Mouse (Mus musculus): ENCODE results near the gene Hipk3. TPM values are rescaled to one million over a fixed set of nuclear protein-coding genes. Genes with fewer than 3 reads are reported as not detected.

Gene Hipk3
- polyA plus RNA-seq (2014; fragmentation: Nextera tagmentation; extraction: Ambion mirVana), result 48.1 and 61.9 TPM in 2 replicates

DNA sequence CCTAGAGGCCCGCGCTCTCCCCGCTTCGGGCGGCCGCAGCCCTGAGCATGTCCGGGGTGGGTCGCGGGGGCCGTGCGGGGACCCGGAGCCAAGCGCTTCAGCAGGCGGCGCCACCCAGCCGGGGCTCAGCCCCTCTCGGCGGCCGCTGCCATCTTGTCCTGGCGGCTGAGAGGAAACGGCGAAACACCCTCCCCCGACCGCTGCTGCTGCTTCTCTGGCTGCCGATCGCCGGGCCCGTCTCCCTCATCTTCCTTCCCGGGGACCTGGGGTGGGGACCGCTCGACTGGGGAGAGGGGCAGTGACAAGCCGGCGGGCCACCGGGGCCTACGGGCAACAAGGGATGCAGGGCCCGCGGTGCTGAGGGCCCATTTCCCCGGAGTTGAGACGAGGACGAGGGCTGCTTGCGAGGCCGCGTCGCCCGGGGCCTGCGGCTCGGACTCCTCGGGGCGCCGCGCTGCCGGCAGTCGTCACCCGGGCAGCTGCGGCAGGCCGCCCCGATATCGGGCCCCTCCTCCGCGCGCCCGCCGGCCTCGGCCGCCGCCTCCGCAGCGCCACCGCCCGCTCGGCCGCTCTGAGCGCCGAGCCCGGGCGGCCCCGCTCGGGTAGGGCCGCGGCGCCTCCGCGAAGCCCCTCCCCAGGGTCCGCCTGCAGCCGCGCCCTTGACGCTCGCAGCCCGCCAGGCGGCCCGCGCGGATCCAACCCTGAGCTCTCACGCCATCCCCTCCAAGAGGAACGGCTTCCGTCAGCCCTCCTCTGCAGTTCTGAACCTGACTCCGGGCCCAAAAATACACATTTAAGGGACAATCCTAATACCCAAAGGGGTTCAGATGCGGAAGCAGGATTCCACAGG lies at the start of gene Hipk3:
Gene Hipk3 (minus strand): TSS at position 496 of the 850 bp plus-strand sequence.
- Histone ChIP-seq H3K9ac (ENCODE audit: low read depth, low read length) (peak within 1 kb of the TSS; percentile 100), H3K4me1 (ENCODE audit: control insufficient read depth, insufficient read depth, low read length) (peaks cover 21% of the 10 kb centered on the region), H3K27ac (ENCODE audit: low read depth, low read length) (peak within 1 kb of the TSS; percentile 100), H3K4me3 (ENCODE audit: low read depth, low read length) (peak within 1 kb of the TSS; percentile 89), H3K9me3 (replicated peaks; ENCODE audit: control insufficient read depth, low read length) (no peaks in the 10 kb centered on the region), H3K36me3 (ENCODE audit: control insufficient read depth, insufficient read depth, low read length) (no peaks in the 10 kb centered on the region), H3K4me2 (peak within 1 kb of the TSS; percentile 72), H3K27me3 (ENCODE audit: control insufficient read depth, insufficient read depth, low read length) (no peaks in the 10 kb centered on the region)
- peak; percentile 95 for ATAC-seq (replicated peaks; ENCODE audit: insufficient number of reproducible peaks, low FRiP score, low TSS enrichment)
- WGBS (ENCODE audit: insufficient replicate concordance), result under 1% methylated on average over 55 of the region's 98 CpGs

DNA sequence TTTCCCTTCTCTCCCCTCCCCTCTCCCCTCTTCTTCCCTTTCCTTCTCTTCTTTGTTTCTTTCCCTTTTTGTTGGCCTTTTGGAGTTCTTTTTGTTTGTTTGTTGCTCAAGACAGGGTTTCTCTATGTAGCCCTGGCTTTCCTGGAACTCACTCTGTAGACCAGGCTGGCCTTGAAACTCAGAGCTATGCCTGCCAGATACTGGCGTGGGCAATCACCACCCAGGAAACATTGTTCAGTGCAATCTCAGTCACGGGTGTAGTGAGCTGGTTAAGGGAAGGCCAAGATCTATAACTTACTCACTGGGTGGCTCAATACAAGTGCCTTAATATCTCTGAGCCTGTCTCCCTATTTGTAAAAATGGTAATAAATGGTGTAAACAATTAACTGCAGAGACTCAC lies 46.0 kb upstream of the Hipk3 start:
- no peaks in the 10 kb centered on the region for H3K9me3 ChIP-seq (replicated peaks; ENCODE audit: control insufficient read depth, low read length)
- no peak overlapping the region for H3K4me2 ChIP-seq
- ATAC-seq (replicated peaks; ENCODE audit: insufficient number of reproducible peaks, low FRiP score, low TSS enrichment), result no peak
- 56% methylated on average over 2 of the region's 2 CpGs for WGBS (ENCODE audit: insufficient replicate concordance)
- H3K27me3 ChIP-seq (ENCODE audit: control insufficient read depth, insufficient read depth, low read length), result no peaks in the 10 kb centered on the region
- H3K9ac ChIP-seq (ENCODE audit: low read depth, low read length), result no peak overlapping the region
- H3K36me3 ChIP-seq (ENCODE audit: control insufficient read depth, insufficient read depth, low read length), result no peaks in the 10 kb centered on the region
- no peak overlapping the region for H3K4me3 ChIP-seq (ENCODE audit: low read depth, low read length)
- no peak overlapping the region for H3K27ac ChIP-seq (ENCODE audit: low read depth, low read length)
- H3K4me1 ChIP-seq (ENCODE audit: control insufficient read depth, insufficient read depth, low read length), result no peaks in the 10 kb centered on the region

DNA sequence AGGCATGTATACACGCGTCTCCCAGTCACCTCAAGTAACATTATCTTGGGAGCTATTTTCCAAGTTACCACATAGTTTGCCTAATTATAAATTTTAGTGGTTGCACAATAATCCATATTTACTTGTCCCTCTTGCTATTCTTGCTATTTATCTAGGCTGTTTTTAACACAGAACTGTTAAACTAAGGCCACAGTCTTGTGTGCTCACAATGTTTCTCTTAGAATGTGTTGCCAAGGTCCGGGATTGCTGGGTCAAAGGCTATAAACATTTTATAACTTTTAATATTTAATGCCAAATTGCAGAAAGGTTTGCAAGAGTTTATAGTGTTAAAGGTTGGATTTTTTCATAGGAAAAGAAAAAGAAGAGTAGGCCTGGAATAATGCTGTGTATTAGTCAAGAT lies 40.5 kb upstream of the Hipk3 start:
- Histone ChIP-seq H3K27ac (ENCODE audit: low read depth, low read length) (no peak overlapping the region), H3K4me3 (ENCODE audit: low read depth, low read length) (no peak overlapping the region), H3K9me3 (replicated peaks; ENCODE audit: control insufficient read depth, low read length) (no peaks in the 10 kb centered on the region), H3K9ac (ENCODE audit: low read depth, low read length) (no peak overlapping the region), H3K4me1 (ENCODE audit: control insufficient read depth, insufficient read depth, low read length) (no peaks in the 10 kb centered on the region), H3K36me3 (ENCODE audit: control insufficient read depth, insufficient read depth, low read length) (no peaks in the 10 kb centered on the region), H3K4me2 (no peak overlapping the region), H3K27me3 (ENCODE audit: control insufficient read depth, insufficient read depth, low read length) (no peaks in the 10 kb centered on the region)
- WGBS (ENCODE audit: insufficient replicate concordance), result 86% methylated on average over 3 of the region's 3 CpGs
- no peak for ATAC-seq (replicated peaks; ENCODE audit: insufficient number of reproducible peaks, low FRiP score, low TSS enrichment)

DNA sequence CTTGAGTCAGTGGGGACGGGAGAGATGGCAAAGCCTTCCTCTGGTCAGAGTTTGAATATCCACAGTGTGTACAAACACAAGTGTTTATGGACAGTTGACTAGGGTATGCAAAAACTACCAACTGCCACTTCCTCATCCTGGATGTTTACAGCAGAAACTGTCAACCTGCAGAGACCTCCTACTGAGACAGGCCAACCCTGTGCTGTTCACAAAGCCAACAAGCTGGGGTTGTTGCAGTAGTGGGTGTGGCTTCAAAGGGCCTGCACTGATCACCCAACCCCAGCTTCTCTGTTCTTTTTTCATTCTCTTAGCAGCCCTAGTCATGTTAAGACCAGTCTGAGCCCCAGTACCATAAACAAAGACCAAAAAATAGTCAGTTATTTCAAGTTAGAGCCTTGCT lies 38.3 kb upstream of the Hipk3 start:
- H3K4me2 ChIP-seq, result no peak overlapping the region
- no peak overlapping the region for H3K27ac ChIP-seq (ENCODE audit: low read depth, low read length)
- H3K9ac ChIP-seq (ENCODE audit: low read depth, low read length), result no peak overlapping the region
- WGBS (ENCODE audit: insufficient replicate concordance), result 80% methylated on average over 1 of the region's 1 CpGs
- no peak overlapping the region for H3K4me3 ChIP-seq (ENCODE audit: low read depth, low read length)
- no peak for ATAC-seq (replicated peaks; ENCODE audit: insufficient number of reproducible peaks, low FRiP score, low TSS enrichment)
- no peaks in the 10 kb centered on the region for H3K9me3 ChIP-seq (replicated peaks; ENCODE audit: control insufficient read depth, low read length)
- H3K4me1 ChIP-seq (ENCODE audit: control insufficient read depth, insufficient read depth, low read length), result no peaks in the 10 kb centered on the region
- H3K36me3 ChIP-seq (ENCODE audit: control insufficient read depth, insufficient read depth, low read length), result no peaks in the 10 kb centered on the region
- H3K27me3 ChIP-seq (ENCODE audit: control insufficient read depth, insufficient read depth, low read length), result no peaks in the 10 kb centered on the region

DNA sequence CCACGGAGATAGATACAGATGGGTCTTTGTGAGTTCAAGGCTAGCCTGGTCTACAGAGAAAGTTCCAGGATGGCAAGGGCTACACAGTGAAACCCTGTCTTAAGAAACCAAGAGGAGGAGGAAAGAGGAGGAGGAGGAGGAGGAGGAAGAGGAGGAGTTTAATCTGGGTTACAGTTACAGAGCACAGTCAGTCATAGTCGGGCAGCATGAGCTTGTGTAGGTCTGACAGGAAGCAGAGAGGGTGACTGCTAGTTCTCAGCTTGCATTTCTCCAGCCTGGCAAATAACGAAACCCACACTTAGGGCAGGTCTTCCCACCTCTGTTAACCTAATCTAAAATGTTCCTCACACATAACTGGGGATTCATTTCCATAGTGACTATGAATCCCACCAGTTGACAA lies 32.3 kb upstream of the Hipk3 start:
- Histone ChIP-seq H3K9me3 (replicated peaks; ENCODE audit: control insufficient read depth, low read length) (no peaks in the 10 kb centered on the region), H3K36me3 (ENCODE audit: control insufficient read depth, insufficient read depth, low read length) (no peaks in the 10 kb centered on the region), H3K27ac (ENCODE audit: low read depth, low read length) (no peak overlapping the region), H3K27me3 (ENCODE audit: control insufficient read depth, insufficient read depth, low read length) (no peaks in the 10 kb centered on the region), H3K9ac (ENCODE audit: low read depth, low read length) (no peak overlapping the region), H3K4me3 (ENCODE audit: low read depth, low read length) (no peak overlapping the region), H3K4me2 (no peak overlapping the region), H3K4me1 (ENCODE audit: control insufficient read depth, insufficient read depth, low read length) (0 out of 2 replicates have a peak, but pooled peaks cover 4% of the 10 kb centered on the region)
- no peak for ATAC-seq (replicated peaks; ENCODE audit: insufficient number of reproducible peaks, low FRiP score, low TSS enrichment)
- WGBS (ENCODE audit: insufficient replicate concordance), result 54% methylated on average over 3 of the region's 3 CpGs

DNA sequence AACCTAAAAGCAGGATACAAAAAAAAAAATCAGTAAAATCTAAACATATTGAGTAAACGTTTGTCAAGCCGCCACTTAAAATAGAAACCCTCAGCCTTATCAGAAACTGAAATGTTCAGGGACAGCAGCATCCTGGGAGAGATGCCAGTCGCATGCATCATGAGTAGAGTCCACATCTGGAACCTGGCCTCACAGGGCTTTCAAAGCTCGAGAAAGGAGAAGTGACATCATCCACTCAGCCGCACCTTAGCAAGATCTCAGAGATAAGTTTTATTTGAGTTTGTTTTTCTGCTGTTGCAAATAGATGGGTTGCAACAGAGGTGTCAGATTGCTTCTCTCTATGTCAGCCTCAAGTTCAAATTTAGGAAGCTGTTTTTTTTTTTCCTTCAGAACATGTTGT lies 31.3 kb upstream of the Hipk3 start:
- Histone ChIP-seq H3K9ac (ENCODE audit: low read depth, low read length) (no peak overlapping the region), H3K4me1 (ENCODE audit: control insufficient read depth, insufficient read depth, low read length) (0 out of 2 replicates have a peak, but pooled peaks cover 4% of the 10 kb centered on the region), H3K9me3 (replicated peaks; ENCODE audit: control insufficient read depth, low read length) (no peaks in the 10 kb centered on the region), H3K4me2 (no peak overlapping the region), H3K36me3 (ENCODE audit: control insufficient read depth, insufficient read depth, low read length) (no peaks in the 10 kb centered on the region), H3K27ac (ENCODE audit: low read depth, low read length) (no peak overlapping the region), H3K27me3 (ENCODE audit: control insufficient read depth, insufficient read depth, low read length) (no peaks in the 10 kb centered on the region), H3K4me3 (ENCODE audit: low read depth, low read length) (no peak overlapping the region)
- 14% methylated on average over 5 of the region's 5 CpGs for WGBS (ENCODE audit: insufficient replicate concordance)
- no peak for ATAC-seq (replicated peaks; ENCODE audit: insufficient number of reproducible peaks, low FRiP score, low TSS enrichment)

DNA sequence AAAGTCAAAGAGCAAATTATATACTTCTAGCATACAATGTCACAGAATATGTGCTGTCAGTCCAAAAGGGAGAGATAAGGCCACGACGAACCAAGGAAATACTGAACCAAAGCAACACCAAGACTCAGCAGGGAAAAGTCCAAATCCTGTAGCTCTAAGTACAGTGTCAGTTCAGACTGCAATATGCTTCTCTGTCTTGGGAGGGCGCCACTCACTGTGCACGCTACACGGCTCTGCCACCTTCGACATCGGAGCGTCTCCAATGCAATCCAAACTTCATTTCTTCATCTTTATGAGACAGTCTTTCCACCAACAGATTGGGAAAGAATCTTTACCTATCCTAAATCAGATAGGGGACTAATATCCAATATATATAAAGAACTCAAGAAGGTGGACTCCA lies 17.4 kb upstream of the Hipk3 start:
- WGBS (ENCODE audit: insufficient replicate concordance), result 77% methylated on average over 8 of the region's 8 CpGs

DNA sequence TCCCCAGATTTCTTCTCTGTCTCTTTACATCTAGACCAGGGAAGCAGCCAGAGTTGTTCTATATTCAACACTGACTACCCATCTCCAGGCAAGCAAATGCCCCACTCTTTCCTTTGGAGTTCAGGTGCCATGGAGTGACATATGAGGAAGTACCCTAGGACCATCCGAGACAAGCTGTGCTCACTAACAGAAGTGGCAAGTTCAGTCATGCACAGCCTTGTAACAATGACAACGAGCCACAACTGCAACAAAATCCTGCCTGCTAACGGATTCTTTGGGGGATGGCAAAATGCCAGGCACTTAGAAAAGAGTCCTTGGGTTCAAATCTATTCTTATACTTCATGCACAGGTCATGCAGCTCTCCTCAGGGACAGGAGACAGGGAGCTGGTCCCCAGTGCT lies 8.1 kb upstream of the Hipk3 start:
- Histone ChIP-seq H3K27me3 (ENCODE audit: control insufficient read depth, insufficient read depth, low read length) (no peaks in the 10 kb centered on the region), H3K4me3 (ENCODE audit: low read depth, low read length) (no peak overlapping the region), H3K9ac (ENCODE audit: low read depth, low read length) (no peak overlapping the region), H3K27ac (ENCODE audit: low read depth, low read length) (no peak overlapping the region), H3K4me2 (no peak overlapping the region), H3K9me3 (replicated peaks; ENCODE audit: control insufficient read depth, low read length) (no peaks in the 10 kb centered on the region), H3K4me1 (ENCODE audit: control insufficient read depth, insufficient read depth, low read length) (peaks cover 4% of the 10 kb centered on the region; the same call in 1 of the 2 replicates), H3K36me3 (ENCODE audit: control insufficient read depth, insufficient read depth, low read length) (no peaks in the 10 kb centered on the region)
- WGBS (ENCODE audit: insufficient replicate concordance), result 63% methylated on average over 3 of the region's 3 CpGs
- no peak for ATAC-seq (replicated peaks; ENCODE audit: insufficient number of reproducible peaks, low FRiP score, low TSS enrichment)

More for the DNA sequence above, 17.4 kb upstream of the Hipk3 start:
- H3K4me3 ChIP-seq (ENCODE audit: low read depth, low read length), result no peak overlapping the region
- H3K27ac ChIP-seq (ENCODE audit: low read depth, low read length), result no peak overlapping the region
- no peak for ATAC-seq (replicated peaks; ENCODE audit: insufficient number of reproducible peaks, low FRiP score, low TSS enrichment)
- H3K4me1 ChIP-seq (ENCODE audit: control insufficient read depth, insufficient read depth, low read length), result no peaks in the 10 kb centered on the region
- H3K27me3 ChIP-seq (ENCODE audit: control insufficient read depth, insufficient read depth, low read length), result no peaks in the 10 kb centered on the region
- H3K9me3 ChIP-seq (replicated peaks; ENCODE audit: control insufficient read depth, low read length), result no peaks in the 10 kb centered on the region
- no peak overlapping the region for H3K4me2 ChIP-seq
- H3K9ac ChIP-seq (ENCODE audit: low read depth, low read length), result no peak overlapping the region
- no peaks in the 10 kb centered on the region for H3K36me3 ChIP-seq (ENCODE audit: control insufficient read depth, insufficient read depth, low read length)

DNA sequence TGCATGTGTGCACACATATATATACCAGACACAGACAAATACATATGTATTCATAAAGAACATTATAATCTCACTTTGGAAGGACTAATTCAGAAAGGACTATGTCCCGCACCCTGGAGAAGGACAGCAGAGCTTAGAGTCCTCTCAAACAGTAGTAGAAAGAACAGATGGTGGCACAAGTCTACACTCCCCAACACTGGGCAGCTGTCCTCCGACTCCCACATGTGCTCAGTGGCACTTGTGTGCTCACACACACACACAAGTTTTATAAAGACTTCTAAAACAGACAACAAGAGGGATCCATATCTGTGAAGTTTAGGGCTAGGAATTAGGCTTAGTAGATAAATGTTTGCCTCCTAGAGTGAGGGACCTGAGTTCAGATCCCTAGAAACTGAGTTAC lies 6.8 kb upstream of the Hipk3 start:
- no peak overlapping the region for H3K27ac ChIP-seq (ENCODE audit: low read depth, low read length)
- H3K4me1 ChIP-seq (ENCODE audit: control insufficient read depth, insufficient read depth, low read length), result peaks cover 9% of the 10 kb centered on the region
- H3K4me3 ChIP-seq (ENCODE audit: low read depth, low read length), result no peak overlapping the region
- 83% methylated on average over 2 of the region's 2 CpGs for WGBS (ENCODE audit: insufficient replicate concordance)
- H3K36me3 ChIP-seq (ENCODE audit: control insufficient read depth, insufficient read depth, low read length), result no peaks in the 10 kb centered on the region
- no peak overlapping the region for H3K4me2 ChIP-seq
- H3K27me3 ChIP-seq (ENCODE audit: control insufficient read depth, insufficient read depth, low read length), result no peaks in the 10 kb centered on the region
- ATAC-seq (replicated peaks; ENCODE audit: insufficient number of reproducible peaks, low FRiP score, low TSS enrichment), result no peak
- no peaks in the 10 kb centered on the region for H3K9me3 ChIP-seq (replicated peaks; ENCODE audit: control insufficient read depth, low read length)
- H3K9ac ChIP-seq (ENCODE audit: low read depth, low read length), result no peak overlapping the region

Data from heart, embryonic 11.5 days (tissue).